Mouse (Mus musculus) olfactory bulb, adult 2 months (tissue): ENCODE data around the gene Fam102a. TPM values are rescaled to one million over a fixed set of nuclear protein-coding genes. Genes with fewer than 3 reads are reported as not detected.
A peak's percentile ranks its signal among the peaks of the same experiment; 100 is the strongest.
"Not testable (repeated sequence)": the region's sequence is repeated elsewhere in the genome, so short reads cannot be mapped to it uniquely, and the experiment has no call there.

ENCODE experiments used
- H3K27ac ChIP-seq: fragments of 200-500 bp; 2 replicates; pipeline ENCODE4 v1.5.1; 2012; ENCODE audit warnings: low read depth, low read length; ENCODE audit not compliant: insufficient read depth
- H3K4me1 ChIP-seq: fragments of 200-500 bp; 2 replicates; pipeline ENCODE4 v1.6.1; 2012; ENCODE audit warnings: low read length; ENCODE audit not compliant: control insufficient read depth, insufficient read depth
- H3K4me3 ChIP-seq: fragments of 200-500 bp; 2 replicates; pipeline ENCODE4 v1.5.1; 2012; ENCODE audit warnings: mild to moderate bottlenecking, low read depth, low read length, moderate library complexity; ENCODE audit not compliant: insufficient read depth
- CTCF ChIP-seq: fragments of 200-500 bp; IDR thresholded peaks from 2 replicates; pipeline ENCODE4 v1.5.1; 2012; ENCODE audit warnings: low read depth, mild to moderate bottlenecking, low read length, moderate library complexity; ENCODE audit not compliant: insufficient read depth
- POLR2A ChIP-seq: fragments of 200-500 bp; IDR thresholded peaks from 2 replicates; pipeline ENCODE4 v1.6.1; 2012; ENCODE audit warnings: mild to moderate bottlenecking, low read depth, low read length, moderate library complexity; ENCODE audit not compliant: insufficient read depth
- WGBS: fragments of 180-500 bp; shearing (Covaris S2); methylation state at CpG from one replicate; pipeline ENCODE4 v1.1.7; 2018; 5-methylcytosine and 5-hydroxymethylcytosine counted together
- polyA plus RNA-seq: library from polyadenylated mRNA; stranded (reverse); fragments of >200 nt; gene quantifications from 2 replicates; pipeline ENCODE4 v1.2.4, GENCODE M21; 2012; ENCODE audit warnings: low replicate concordance; ENCODE audit not compliant: missing spikeins, insufficient read depth, insufficient read length

Fam102a gene
- not detected in 2 replicates for polyA plus RNA-seq

GRCm38 (mm10) chr2:32534733-32535471 is at the start of gene Fam102a:
Gene Fam102a, plus strand, starts transcription at chr2:32535332.
- peaks cover 26% of the 10 kb centered on the region for H3K4me1 ChIP-seq
- TF ChIP-seq POLR2A (peak; percentile 96), CTCF (no peak)

GRCm38 (mm10) chr2:32485751-32486150 is 49.4 kb upstream of the Fam102a start:
- Histone ChIP-seq H3K27ac (no peak overlapping the region), H3K4me3 (no peak overlapping the region), H3K4me1 (no peaks in the 10 kb centered on the region; the same call in 1 of the 2 replicates)
- no peak for TF ChIP-seq POLR2A
- TF ChIP-seq CTCF = no peak
- 89% methylated on average over 4 of the region's 4 CpGs for WGBS

More at GRCm38 (mm10) chr2:32534733-32535471, at the start of gene Fam102a:
- Histone ChIP-seq H3K27ac (peak within 1 kb of the TSS; percentile 70), H3K4me3 (peak within 1 kb of the TSS; percentile 74)
- under 1% methylated on average over 67 of the region's 67 CpGs for WGBS

GRCm38 (mm10) chr2:32486155-32486554 is 49.0 kb upstream of the Fam102a start:
- Histone ChIP-seq H3K27ac (no peak overlapping the region), H3K4me1 (no peaks in the 10 kb centered on the region; the same call in 1 of the 2 replicates), H3K4me3 (no peak overlapping the region)
- 90% methylated on average over 9 of the region's 9 CpGs for WGBS
- no peak for TF ChIP-seq CTCF
- TF ChIP-seq POLR2A = no peak

- 2% methylated on average over 6 of the region's 6 CpGs for WGBS
- no peak overlapping the region for H3K4me3 ChIP-seq
- TF ChIP-seq POLR2A (no peak), CTCF (peak; percentile 70)
- no peak overlapping the region for H3K27ac ChIP-seq
- no peaks in the 10 kb centered on the region; the same call in 1 of the 2 replicates for H3K4me1 ChIP-seq
These were observed 48.0 kb upstream of the Fam102a start for GRCm38 (mm10) chr2:32487124-32487623.

GRCm38 (mm10) chr2:32488679-32489078 is 46.5 kb upstream of the Fam102a start:
- H3K27ac ChIP-seq = no peak overlapping the region
- TF ChIP-seq CTCF (peak; percentile 51; the same call in 1 of the 2 replicates), POLR2A (no peak)

GRCm38 (mm10) chr2:32490730-32491129 is 44.4 kb upstream of the Fam102a start:
- H3K4me3 ChIP-seq, H3K4me1 ChIP-seq, H3K27ac ChIP-seq: not testable (repeated sequence)

More at GRCm38 (mm10) chr2:32488679-32489078, 46.5 kb upstream of the Fam102a start:
- Histone ChIP-seq H3K4me1 (no peaks in the 10 kb centered on the region; the same call in 1 of the 2 replicates), H3K4me3 (no peak overlapping the region)
- WGBS = 2% methylated on average over 5 of the region's 5 CpGs

- Histone ChIP-seq H3K4me3 (no peak overlapping the region), H3K27ac (no peak overlapping the region), H3K4me1 (peaks cover 2% of the 10 kb centered on the region; the same call in 1 of the 2 replicates)
- TF ChIP-seq POLR2A (no peak), CTCF (no peak)
- 76% methylated on average over 2 of the region's 2 CpGs for WGBS
These were observed 42.5 kb upstream of the Fam102a start for GRCm38 (mm10) chr2:32492661-32493060.

- peaks cover 2% of the 10 kb centered on the region; the same call in 1 of the 2 replicates for H3K4me1 ChIP-seq
- 81% methylated on average over 12 of the region's 12 CpGs for WGBS
- no peak overlapping the region for H3K4me3 ChIP-seq
- no peak overlapping the region; the same call in 1 of the 2 replicates for H3K27ac ChIP-seq
- no peak for TF ChIP-seq CTCF
- no peak for TF ChIP-seq POLR2A
These were observed 41.8 kb upstream of the Fam102a start for GRCm38 (mm10) chr2:32493301-32493701.

- no peak overlapping the region for H3K27ac ChIP-seq
- H3K4me3 ChIP-seq = no peak overlapping the region
- H3K4me1 ChIP-seq = 0 out of 2 replicates have a peak, but pooled peaks cover 2% of the 10 kb centered on the region
- WGBS = 64% methylated on average over 2 of the region's 2 CpGs
- TF ChIP-seq CTCF (no peak), POLR2A (no peak)
These were observed 40.6 kb upstream of the Fam102a start for GRCm38 (mm10) chr2:32494522-32494921.
